Mouse (Mus musculus) urinary bladder, adult 2 months (tissue): ENCODE data around the gene Gm525. TPM values are rescaled to one million over a fixed set of nuclear protein-coding genes. Genes with fewer than 3 reads are reported as not detected.
"Not testable (repeated sequence)": the region's sequence is repeated elsewhere in the genome, so short reads cannot be mapped to it uniquely, and the experiment has no call there.

Experiments
- DNase-seq: peaks from one replicate; pipeline ENCODE4 v3.0.0; 2022; ENCODE audit warnings: low spot score
- polyA plus RNA-seq: library from polyadenylated mRNA; depleted of rRNA; stranded (reverse); fragments of >200 nt; gene quantifications from 2 replicates; pipeline ENCODE4 v1.2.3, GENCODE M21; 2012

Gm525 gene
- polyA plus RNA-seq, 1 experiment = 0.18 TPM

- no peak for DNase-seq
These were observed 9.3 kb upstream of the Gm525 start for GRCm38 (mm10) chr11:89064312-89064711.

- no peak for DNase-seq
These were observed 8.3 kb upstream of the Gm525 start for GRCm38 (mm10) chr11:89065297-89065696.

- no peak for DNase-seq
These were observed 7.5 kb upstream of the Gm525 start for GRCm38 (mm10) chr11:89066126-89066525.

- DNase-seq = no peak
These were observed 6.9 kb upstream of the Gm525 start, which contains the start of gene Dgke for GRCm38 (mm10) chr11:89066750-89067149. Dgke (minus strand) TSS chr11:89066850.

- no peak for DNase-seq
These were observed 6.3 kb upstream of the Gm525 start for GRCm38 (mm10) chr11:89067301-89067822.

GRCm38 (mm10) chr11:89067871-89068490 is 5.7 kb upstream of the Gm525 start:
- no peak for DNase-seq

GRCm38 (mm10) chr11:89068649-89069048 is 5.0 kb upstream of the Gm525 start:
- DNase-seq = no peak

- DNase-seq = no peak
These were observed 4.3 kb upstream of the Gm525 start for GRCm38 (mm10) chr11:89069303-89069702.

- no peak for DNase-seq
These were observed 2.1 kb upstream of the Gm525 start for GRCm38 (mm10) chr11:89071522-89071921.

GRCm38 (mm10) chr11:89074783-89075413 is 1.3 kb downstream of the Gm525 start:
- no peak for DNase-seq

- no peak for DNase-seq
These were observed 2.8 kb downstream of the Gm525 start for GRCm38 (mm10) chr11:89076370-89076821.

GRCm38 (mm10) chr11:89077601-89078000 is 4.0 kb downstream of the Gm525 start:
- DNase-seq = no peak

- no peak for DNase-seq
These were observed 4.7 kb downstream of the Gm525 start for GRCm38 (mm10) chr11:89078305-89078704.

- DNase-seq = no peak
These were observed 5.5 kb downstream of the Gm525 start for GRCm38 (mm10) chr11:89078996-89079680.

- not testable (repeated sequence) for DNase-seq
These were observed 8.3 kb downstream of the Gm525 start for GRCm38 (mm10) chr11:89081906-89082305.

- not testable (repeated sequence) for DNase-seq
These were observed 9.1 kb downstream of the Gm525 start for GRCm38 (mm10) chr11:89082691-89083090.

GRCm38 (mm10) chr11:89084601-89085000 is 11.0 kb downstream of the Gm525 start:
- no peak for DNase-seq

GRCm38 (mm10) chr11:89086208-89086809 is 12.7 kb downstream of the Gm525 start:
- DNase-seq = no peak

GRCm38 (mm10) chr11:89088754-89089153 is 15.1 kb downstream of the Gm525 start:
- no peak for DNase-seq

GRCm38 (mm10) chr11:89090359-89090758 is 16.7 kb downstream of the Gm525 start:
- DNase-seq = not testable (repeated sequence)

- no peak for DNase-seq
These were observed 19.1 kb downstream of the Gm525 start for GRCm38 (mm10) chr11:89092714-89093113.

- DNase-seq = no peak
These were observed 21.7 kb downstream of the Gm525 start for GRCm38 (mm10) chr11:89095306-89095705.
